Mouse (Mus musculus) WW6 (cell line): ENCODE measurements around the gene Krtap3-2.
"Not testable (repeated sequence)": the region's sequence is repeated elsewhere in the genome, so short reads cannot be mapped to it uniquely, and the experiment has no call there.

Source experiments
- DNase-seq: peaks from one replicate; pipeline ENCODE4 v3.0.0-alpha.2; 2013; ENCODE audit warnings: low read depth, low spot score

The Krtap3-2 gene

DNA sequence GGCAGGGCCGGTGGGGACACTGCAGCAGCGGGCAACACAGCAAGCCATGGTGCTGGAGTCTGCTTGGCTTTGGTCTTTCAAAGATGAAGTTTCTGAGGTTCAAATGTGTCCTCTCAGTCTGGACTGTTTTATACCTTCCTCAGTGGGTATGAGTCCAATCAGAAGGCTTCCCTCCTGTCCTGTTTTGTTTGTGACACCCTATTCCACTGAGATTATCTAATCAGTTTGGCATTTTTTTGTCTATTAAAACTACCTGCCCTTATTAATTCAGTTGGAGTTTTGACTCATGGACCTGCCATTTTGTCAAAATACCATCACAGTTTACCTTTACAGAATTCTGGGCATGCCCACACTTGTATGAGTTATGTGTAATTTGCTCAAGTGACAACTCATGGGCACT, at the start of gene Krtap3-2:
Krtap3-2 (minus strand) TSS at position 101 of the 400 bp plus-strand sequence.
- DNase-seq, result no peak

DNA sequence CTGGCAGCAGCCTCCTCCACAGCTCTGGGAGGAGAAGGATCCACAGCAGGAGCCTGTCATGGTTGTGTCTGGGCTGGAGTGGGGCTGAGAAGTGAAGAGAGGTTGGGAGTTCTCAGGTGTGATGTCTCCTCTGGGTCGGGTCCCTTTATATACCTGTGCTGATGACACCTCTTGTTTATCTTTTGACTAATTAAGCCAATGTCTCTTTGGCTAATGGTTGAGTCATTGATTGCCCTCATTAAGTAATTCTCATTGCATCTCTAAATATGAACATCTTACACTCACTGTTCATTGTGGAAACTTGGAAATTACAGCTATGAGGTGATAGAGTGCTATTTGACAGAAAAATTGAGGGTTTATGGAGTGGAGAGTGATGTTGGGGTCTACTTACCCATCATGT, 46.6 kb upstream of the Krtap3-2 start, which contains the start of gene Gm11938:
Gm11938 (minus strand) TSS at position 101 of the 400 bp plus-strand sequence.
- DNase-seq, result not testable (repeated sequence)

- DNase-seq, result not testable (repeated sequence)
Measured at GRCm38 (mm10) chr11:99597742-99598141, 41.1 kb upstream of the Krtap3-2 start, which contains the start of gene Krtap9-3. TSS of gene Krtap9-3 (minus strand) at chr11:99598105.

GRCm38 (mm10) chr11:99590981-99591380, 34.3 kb upstream of the Krtap3-2 start, which contains the start of gene Krtap1-3:
TSS of gene Krtap1-3 (minus strand) at chr11:99591339.
- DNase-seq, result no peak

DNA sequence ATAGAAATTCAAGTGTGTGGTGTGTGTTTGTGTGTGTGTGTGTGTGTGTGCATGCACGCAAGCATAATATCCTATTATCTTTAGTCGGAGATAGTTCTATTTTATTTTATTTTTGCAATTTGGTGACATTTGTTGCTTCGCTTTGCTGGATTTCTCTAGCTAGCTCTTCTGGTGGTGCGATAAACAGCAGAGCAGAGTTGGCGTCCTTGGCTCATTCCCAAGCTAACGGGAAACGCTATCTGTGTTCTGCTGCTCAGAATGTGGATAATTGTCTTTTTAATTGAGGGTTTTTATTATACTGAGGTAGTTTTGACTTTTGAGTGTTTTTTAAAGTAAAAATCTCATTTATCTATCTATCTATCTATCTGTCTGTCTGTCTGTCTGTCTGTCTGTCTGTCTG, 28.4 kb upstream of the Krtap3-2 start:
- no peak for DNase-seq

DNA sequence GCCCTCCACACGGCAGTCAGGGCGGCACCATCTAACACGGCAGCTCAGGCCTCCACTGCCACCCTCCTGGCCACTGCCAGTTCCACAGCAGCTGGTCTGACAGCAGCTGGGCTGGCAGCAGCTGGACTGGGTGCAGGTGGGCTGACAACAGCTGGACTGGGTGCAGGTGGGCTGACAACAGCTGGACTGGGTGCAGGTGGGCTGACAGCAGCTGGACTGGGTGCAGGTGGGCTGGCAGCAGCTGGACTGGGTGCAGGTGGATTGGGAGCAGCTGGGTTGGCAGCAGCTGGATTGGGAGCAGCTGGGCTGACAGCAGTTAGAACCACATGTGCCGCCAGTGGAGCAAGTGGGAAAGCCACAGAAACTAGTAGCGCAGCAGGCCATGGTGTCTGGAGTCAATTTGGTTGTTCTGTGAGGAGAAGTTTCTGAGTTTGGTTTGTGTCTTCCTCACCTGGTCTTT, 26.6 kb upstream of the Krtap3-2 start, which contains the start of gene Krtap1-4:
Krtap1-4 (minus strand) TSS at position 410 of the 460 bp plus-strand sequence.
- no peak for DNase-seq

GRCm38 (mm10) chr11:99581564-99581963, 24.9 kb upstream of the Krtap3-2 start:
- no peak for DNase-seq

GRCm38 (mm10) chr11:99581051-99581450, 24.4 kb upstream of the Krtap3-2 start:
- no peak for DNase-seq

GRCm38 (mm10) chr11:99580636-99581035, 24.0 kb upstream of the Krtap3-2 start, which contains the start of gene Krtap1-5:
TSS of gene Krtap1-5 (minus strand) at chr11:99581016.
- no peak for DNase-seq

GRCm38 (mm10) chr11:99574106-99574505, 17.5 kb upstream of the Krtap3-2 start:
- DNase-seq, result peak; percentile 53

- no peak for DNase-seq
Measured at GRCm38 (mm10) chr11:99573164-99573563, 16.5 kb upstream of the Krtap3-2 start.

GRCm38 (mm10) chr11:99566530-99566929, 9.9 kb upstream of the Krtap3-2 start, which contains the start of gene Krtap3-1:
TSS of gene Krtap3-1 (minus strand) at chr11:99566630.
- no peak for DNase-seq

DNA sequence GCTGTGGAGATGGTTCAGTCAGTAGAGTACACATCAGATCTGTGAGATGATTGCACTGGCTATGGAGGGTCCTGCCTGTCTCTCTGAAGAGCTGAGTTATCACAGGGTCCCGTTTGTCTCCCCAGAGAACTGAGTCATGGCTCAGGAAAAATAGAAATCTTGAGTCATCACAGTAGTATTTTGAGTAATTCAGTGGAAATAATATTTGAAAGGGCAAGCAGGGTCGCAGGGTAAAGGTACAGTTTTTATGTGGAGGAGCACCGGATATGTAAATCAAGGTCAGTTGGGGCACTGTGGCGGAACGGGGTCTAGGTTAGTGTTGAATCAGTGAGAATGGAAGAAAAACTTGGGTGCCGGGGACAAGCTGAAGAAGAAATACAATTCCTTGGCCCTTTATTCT, 5.9 kb upstream of the Krtap3-2 start:
- DNase-seq, result no peak

DNA sequence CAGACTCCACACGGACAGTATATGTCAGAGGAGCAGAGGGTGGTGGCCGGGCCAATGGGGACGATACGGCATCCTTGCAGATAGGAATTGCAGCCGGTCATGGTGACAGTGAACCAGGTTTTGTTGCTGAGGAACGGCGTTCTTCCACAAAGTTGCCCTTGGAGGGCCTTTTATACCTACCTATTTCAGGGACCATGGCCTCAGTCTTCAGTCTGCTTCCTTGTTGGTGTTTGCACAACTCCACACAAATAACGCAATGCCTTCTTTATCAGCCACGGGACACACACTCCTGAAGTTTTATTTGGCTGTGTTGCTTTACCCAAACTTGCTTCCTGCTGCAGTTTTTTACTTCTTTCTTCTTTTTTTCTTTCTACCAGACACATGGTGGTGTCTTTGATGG, 2.7 kb upstream of the Krtap3-2 start, which contains the start of gene Gm11939:
Gm11939 (minus strand) TSS at position 101 of the 400 bp plus-strand sequence.
- no peak for DNase-seq

GRCm38 (mm10) chr11:99557976-99558745, 1.5 kb upstream of the Krtap3-2 start:
- no peak for DNase-seq

- no peak for DNase-seq
Measured at GRCm38 (mm10) chr11:99556195-99556594, 458 bp downstream of the Krtap3-2 start.

GRCm38 (mm10) chr11:99550765-99551164, 5.9 kb downstream of the Krtap3-2 start, which contains the start of gene Krtap3-3:
TSS of gene Krtap3-3 (minus strand) at chr11:99550865.
- no peak for DNase-seq

DNA sequence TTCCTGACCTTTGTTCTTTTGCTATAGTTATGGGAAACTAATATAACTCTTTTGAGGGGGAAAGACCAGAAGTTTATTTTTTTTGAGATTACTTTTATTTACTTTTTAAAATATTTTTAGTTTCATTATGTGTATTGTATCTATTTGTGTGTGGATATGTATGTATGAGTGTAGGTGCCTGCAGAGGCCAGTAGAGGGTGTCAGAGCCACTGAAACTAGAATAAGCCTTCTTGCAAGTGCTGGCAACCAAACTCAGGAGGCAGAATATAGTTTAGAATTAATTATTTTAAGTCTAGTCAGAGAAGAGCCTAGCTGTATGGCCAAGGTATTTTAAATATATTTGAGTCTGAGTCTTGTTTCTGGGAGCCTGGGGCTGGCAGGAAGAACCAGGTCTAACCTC, 8.8 kb downstream of the Krtap3-2 start:
- DNase-seq, result no peak

DNA sequence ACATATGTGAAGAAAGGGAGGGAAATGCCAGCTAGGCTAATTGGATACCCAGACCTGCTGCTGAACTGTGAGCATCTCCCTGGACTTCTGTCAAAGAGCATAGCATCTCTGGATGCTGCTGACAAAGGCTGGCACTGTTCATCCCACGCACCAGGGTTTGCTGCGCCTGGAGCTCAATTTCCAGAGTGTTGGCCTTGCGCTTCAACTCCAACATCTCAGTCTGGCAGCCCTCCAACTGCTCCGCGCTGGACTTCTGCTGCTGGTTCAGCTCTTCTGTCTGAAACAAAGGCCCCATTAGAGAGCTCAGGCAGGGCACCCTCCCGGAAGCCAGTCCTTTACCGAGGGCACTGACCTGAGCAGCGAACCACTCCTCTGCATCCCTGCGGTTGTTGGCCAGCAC, 16.9 kb downstream of the Krtap3-2 start:
- no peak for DNase-seq

DNA sequence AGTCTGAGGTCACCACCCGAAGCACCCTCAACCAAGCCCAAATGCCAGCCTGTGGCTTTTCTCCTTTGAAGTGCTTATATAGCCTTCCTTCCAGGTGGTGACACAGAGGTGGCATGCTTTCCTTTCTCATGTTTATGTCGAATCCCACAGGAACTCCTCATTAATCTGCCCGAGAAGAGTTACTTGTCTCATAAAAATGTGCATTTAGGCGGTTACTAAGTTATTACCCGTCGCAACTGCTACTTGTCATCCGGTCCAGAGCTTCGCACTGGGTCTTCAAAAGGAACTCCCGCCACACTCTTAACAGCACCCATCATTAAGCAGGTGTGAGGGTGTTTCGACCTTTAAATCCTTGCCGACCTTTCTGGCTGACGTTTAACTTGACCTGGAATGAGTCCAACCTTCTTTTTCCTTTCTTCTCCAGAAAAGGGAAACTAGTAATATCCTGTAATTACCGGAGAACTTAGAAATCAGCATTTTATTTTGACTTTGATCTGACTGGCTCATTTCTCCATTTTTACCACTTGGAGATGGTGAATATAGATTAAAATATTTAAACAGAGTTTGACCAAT, 35.3 kb downstream of the Krtap3-2 start, which contains the start of gene Krt39:
Krt39 (minus strand) TSS at position 51 of the 573 bp plus-strand sequence.
- DNase-seq, result no peak

GRCm38 (mm10) chr11:99514098-99514497, 42.6 kb downstream of the Krtap3-2 start:
- DNase-seq, result no peak
